Mouse (Mus musculus): ENCODE measurements at regions not wholly inside any gene's neighbourhood (a gene's known extent, or its start where the extent isn't known, plus 50 kb on each side); places are given as distances from the start of the nearest gene placed in this dataset.
A peak's percentile ranks its signal among the peaks of the same experiment; 100 is the strongest.

DNA sequence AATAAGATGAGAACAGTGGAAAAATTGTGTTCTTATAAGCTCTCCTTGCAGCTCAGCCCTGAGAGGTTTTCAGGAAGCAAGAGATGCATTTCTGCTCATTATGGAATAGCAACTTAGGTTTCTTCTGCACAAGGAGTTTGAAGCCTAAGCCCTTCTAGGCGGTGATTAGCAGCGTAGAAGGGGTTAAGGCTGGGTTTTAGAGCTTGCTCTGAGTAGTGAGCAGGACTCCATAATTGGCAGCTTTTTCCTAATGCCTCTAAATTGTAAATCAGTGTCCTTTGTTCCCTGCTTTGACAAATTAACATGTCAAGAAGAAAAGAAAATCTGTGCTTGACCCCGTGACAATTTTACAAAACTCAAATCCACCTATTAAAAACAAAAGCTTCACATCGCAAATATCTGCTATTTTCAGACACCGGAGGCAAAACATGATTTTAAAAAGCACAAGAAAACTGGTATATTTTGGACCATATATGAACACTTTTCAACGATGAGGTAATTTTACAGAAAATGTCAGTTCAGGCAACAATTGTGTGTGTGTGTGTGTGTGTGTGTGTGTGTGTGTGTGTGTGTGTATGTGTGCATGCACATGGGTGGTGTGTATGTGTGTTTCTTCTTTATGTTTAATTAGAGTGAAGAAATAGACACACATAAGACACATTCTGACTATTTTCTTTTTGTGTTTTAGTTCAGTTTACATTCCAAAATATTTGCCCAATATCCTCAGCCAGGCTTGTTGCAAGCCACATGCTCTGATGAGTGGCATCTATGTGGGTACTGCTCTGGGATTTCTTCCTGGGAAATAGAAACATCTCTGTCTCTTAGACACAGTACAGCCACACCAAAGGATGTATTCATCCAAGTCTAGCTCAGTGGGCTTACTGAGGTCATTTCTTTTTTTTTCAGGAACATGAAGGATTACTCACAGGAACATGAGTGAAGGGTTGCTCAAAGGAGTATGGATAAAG, 804.3 kb downstream of the Tmem132b start:
- peak; percentile 89 for DNase-seq

GRCm38 (mm10) chr5:126337884-126338283, 806.3 kb downstream of the Tmem132b start:
- DNase-seq = no peak

DNA sequence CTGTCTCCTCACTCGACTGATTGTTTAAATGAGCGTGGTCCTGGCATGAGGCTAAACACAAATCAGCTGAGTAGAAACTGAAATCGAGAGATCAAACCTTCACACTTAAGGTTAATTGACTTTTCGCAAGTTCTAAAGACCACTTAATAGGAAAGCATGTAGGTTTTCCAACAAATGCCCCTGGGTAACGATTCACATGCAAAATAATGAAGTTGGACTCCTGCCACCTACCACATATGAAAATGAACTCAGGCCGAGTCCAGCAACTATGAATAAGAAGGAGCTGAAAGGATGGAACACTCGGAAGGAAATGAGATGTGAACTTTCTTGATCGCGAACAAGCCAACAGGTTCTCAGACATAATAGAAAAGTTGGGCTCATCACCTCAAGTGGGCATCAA, 812.0 kb downstream of the Tmem132b start:
- DNase-seq = no peak

- DNase-seq = no peak
Measured at GRCm38 (mm10) chr5:126350936-126351335, 819.4 kb downstream of the Tmem132b start.

GRCm38 (mm10) chr5:126369436-126369835, 837.9 kb downstream of the Tmem132b start:
- DNase-seq = no peak

DNA sequence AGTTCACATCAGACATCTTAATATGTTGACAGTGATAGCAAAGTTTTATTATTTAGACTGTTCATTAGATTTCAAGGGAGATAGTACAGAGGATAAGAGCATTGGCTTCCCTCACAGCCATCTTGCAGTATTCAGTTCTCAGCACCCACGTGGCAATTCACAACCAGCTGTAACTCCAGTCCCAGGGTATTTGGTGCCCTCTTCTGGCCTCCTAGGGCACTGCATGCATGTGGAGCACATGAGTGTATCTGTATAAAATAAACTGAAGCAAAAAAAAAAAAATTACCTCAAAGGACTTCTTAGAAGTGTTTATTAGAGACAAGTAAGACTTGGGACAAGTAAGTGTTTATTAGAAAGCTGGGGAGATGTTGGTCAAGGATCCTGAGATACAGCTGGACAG, 849.3 kb upstream of the Tmem132c start:
- no peak for DNase-seq

- DNase-seq = peak; percentile 34
Measured at GRCm38 (mm10) chr5:126395331-126395730, 846.3 kb upstream of the Tmem132c start.

DNA sequence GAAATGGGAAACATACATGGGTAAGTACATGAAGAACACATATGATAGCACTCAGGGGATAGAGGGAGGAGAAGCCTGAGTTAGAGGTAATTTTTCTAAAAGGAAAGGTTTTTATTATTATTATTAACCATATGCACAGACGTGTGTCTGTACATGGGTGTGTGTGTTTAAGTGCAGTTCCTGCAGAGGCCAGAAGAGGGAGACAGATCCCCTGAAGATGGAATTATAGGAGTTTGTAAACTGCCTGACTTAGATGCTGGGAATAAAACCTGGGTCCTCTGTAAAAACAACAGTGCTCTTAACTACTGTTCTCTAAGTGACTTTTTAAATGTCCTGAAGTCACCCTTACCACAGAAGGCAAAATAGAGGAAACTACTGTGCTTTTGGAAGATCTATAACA, 809.9 kb upstream of the Tmem132c start:
- DNase-seq = no peak

DNA sequence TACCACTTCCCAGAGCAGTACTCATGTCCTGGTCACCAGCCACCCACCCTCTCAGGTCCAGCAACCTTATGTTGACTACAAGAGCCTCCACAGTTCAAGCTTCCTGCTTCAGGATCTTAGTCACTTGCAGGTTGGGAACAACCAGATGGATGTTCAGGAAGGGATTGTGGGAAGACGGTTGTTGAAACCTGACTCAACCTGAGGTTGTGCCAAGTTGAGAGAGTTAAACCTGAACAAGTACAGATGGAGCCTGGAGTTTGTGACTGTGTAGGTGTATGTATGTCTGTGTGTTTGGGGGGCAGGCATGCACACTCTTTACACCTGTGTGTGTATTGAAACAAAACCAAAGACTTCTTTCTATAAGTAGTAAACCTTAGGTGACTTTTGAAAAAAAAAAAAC, 802.9 kb upstream of the Tmem132c start:
- no peak for DNase-seq

GRCm38 (mm10) chr5:126440516-126440915, 801.1 kb upstream of the Tmem132c start:
- no peak for DNase-seq

GRCm38 (mm10) chr5:126475761-126476160, 765.8 kb upstream of the Tmem132c start:
- no peak for DNase-seq

DNA sequence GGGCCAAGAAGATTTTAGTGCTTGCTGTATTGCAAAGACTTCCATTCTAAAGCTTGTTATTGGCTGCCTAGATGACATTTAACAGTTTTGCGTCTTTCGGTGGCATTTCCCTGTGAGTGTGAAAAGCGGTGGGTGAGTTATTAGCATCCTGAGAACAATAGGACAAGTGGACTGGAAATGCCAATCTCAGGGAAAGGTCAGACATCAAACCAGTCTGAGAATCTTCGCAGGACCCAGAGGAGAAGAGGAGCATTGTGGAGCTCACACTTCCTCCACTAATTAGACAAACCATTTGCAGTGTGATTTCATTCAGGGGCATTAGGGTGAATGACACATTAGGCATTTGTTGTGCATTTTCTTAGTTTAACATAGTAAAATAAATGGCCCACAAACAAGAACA, 719.5 kb upstream of the Tmem132c start:
- peak; percentile 68 for DNase-seq

DNA sequence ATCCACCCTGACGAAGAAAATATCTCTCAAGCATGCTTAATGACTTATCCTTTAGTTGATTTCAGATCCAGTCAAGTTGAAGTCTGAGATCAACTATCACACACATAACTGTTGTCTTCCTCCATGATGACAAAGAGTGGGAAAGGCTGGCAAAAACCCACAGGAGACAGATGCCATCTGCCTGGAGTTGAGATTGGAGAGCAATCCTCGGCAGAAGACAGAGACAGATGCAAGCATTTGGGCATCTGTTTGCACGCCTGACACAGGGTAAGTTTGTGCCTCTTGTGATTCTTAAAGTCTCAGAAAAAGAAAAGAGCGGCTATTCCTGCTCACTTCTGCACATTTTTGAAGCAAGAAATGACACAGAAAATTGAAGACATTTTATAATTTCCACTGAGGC, 715.7 kb upstream of the Tmem132c start:
- DNase-seq = no peak

DNA sequence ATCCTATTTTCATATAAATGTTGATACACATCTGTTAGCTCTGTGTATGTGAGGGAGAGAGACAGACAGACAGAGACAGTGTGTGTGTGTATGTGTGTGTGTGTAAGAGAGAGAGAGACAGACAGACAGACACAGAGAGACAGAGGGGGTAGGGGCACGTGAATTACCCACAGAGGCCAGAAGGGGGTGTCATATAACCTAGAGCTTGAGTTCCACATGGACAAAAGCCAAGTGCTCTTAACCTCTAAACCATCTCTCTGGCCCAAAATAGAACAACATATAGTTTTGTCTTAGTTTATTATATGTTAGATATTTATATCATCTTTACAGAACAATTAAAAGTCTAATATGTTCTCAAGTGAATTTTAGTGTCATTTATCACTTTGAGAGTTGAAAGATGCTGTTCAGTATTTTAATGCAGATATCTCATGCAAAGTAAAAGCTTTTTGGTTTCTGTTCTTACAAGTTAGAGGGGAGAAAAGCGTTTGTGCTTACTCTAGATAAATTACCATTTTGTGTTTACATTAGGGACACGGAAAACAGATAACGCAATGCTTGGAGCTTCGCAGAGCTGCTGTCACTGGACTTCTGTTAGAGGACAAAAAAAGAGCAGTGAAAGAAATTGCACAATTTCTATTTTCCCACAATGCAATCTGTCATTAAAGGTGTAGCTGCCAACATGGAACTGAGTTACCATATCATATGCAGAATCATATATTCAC, 710.6 kb upstream of the Tmem132c start:
- no peak for DNase-seq

GRCm38 (mm10) chr5:126531528-126531894, 710.1 kb upstream of the Tmem132c start:
- no peak for DNase-seq

GRCm38 (mm10) chr5:126531975-126532374, 709.6 kb upstream of the Tmem132c start:
- DNase-seq = no peak

DNA sequence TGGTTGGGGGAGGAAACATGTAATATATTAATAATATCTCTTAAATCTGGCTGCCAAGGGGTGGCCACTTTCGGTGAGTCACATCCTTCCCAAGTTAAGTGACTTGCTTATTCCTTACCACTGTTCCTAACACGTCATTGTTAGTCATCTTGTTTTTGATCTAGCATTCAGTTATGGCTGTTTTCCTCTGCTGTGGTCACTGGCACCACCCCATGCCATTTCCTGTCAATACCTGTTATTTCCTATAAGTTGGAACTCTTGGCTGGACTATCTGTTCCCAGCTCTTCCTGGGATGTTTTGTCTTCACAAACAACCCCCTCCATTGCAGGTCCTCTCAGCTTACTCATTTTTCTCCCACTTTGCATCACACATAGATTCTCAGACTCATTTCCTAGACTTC, 703.5 kb upstream of the Tmem132c start:
- DNase-seq = no peak

- peak; percentile 24 for DNase-seq
Measured at GRCm38 (mm10) chr5:126544261-126544976, 697.2 kb upstream of the Tmem132c start.

DNA sequence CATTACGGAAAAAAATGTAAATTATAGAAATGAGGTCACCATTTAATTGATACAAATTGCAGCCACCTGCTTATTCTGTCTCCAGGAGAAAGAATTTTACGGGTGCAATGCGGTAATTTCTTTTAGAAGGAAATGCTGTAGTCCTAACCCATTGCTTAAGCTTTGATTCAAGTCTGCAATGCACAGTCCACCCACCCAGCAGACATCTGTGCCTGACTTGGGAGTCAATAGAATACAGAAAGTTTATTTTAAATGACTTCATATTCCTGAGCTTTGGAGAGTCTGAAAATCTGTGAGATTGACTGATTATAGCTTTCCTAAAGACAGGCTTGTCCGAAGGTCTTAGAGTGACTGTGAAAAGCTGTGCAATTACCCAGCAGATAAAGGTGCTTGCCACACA, 693.8 kb upstream of the Tmem132c start:
- DNase-seq = no peak

GRCm38 (mm10) chr5:126551676-126552075, 689.9 kb upstream of the Tmem132c start:
- DNase-seq = no peak

GRCm38 (mm10) chr5:126559011-126559410, 682.6 kb upstream of the Tmem132c start:
- no peak for DNase-seq

DNA sequence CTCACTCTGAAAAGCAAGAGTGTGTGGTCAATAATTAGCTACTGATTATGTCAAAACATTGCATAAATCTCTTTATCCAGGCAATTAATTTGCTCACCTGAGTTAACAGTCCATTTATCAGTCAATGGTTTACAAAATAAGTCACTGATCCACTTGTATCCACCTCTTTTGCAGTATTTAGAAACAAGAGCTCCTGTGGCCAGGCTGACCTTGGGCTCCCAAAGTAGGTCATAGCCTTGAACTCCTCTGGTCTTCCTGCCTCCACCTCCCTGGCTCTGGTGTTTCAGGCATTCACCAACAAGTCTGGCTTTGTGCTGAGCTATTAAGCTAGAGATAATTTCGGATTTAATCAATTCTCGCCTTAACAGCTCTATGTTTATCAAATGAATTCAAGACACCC, 675.8 kb upstream of the Tmem132c start:
- DNase-seq = no peak

- DNase-seq = no peak
Measured at GRCm38 (mm10) chr5:126566226-126566625, 675.4 kb upstream of the Tmem132c start.
